Mouse (Mus musculus) hematopoietic stem cell, adult 5-6 weeks (primary cell): Measurements from ENCODE around the gene Azgp1. TPM values are rescaled to one million over a fixed set of nuclear protein-coding genes. Genes with fewer than 3 reads are reported as not detected.
"Not testable (repeated sequence)": the region's sequence is repeated elsewhere in the genome, so short reads cannot be mapped to it uniquely, and the experiment has no call there.

Experiments
- ATAC-seq, 2 experiments: fragments of 125-278 bp in 1 of 2; replicated peaks in 1 of 2; 2 replicates each; pipeline ENCODE4 v1.8.0; 2016 to 2017; ENCODE audit warnings: inconsistent platforms in 2 of 2, mild to moderate bottlenecking in 2 of 2, moderate number of reproducible peaks in 2 of 2, low read depth in 1 of 2, moderate TSS enrichment in 1 of 2; ENCODE audit not compliant: low FRiP score in 2 of 2, poor library complexity in 2 of 2, severe bottlenecking in 2 of 2, insufficient read depth in 1 of 2, low TSS enrichment in 1 of 2
- total RNA-seq: library from RNA; stranded (forward); fragments of 172-1452, 232-1000 nt; gene quantifications from 2 replicates; pipeline ENCODE4 v1.2.3, GENCODE M21; 2017

Gene Azgp1
- total RNA-seq = not detected in 2 replicates

GRCm38 (mm10) chr5:137981300-137981699 is at the start of gene Azgp1:
TSS of gene Azgp1 (plus strand) at chr5:137981520.
- ATAC-seq = no peak; a peak in 1 of 4 replicates

GRCm38 (mm10) chr5:137933934-137934333 is 47.4 kb upstream of the Azgp1 start:
- not testable (repeated sequence) for ATAC-seq

DNA sequence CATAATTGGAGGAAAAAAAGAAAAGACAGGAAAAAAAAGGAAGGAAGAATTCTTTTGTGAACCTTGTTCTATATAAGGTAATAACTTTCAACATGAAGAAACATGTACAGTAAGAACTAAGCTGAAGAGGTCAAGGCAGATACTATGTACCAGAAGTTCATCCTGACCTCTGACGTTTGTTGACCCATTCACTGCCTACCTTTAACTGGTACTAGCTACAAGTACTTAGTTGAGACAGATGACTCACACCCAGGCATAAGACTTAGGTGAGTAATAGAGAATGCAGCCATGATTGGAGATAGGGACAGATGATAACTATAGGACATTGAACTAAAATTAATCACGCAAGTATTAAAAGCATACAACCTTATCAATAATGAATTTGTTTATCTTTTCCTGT is 44.8 kb upstream of the Azgp1 start:
- ATAC-seq = no peak

- no peak for ATAC-seq
These were observed 44.1 kb upstream of the Azgp1 start for GRCm38 (mm10) chr5:137937238-137937637.

GRCm38 (mm10) chr5:137940948-137941347 is 40.4 kb upstream of the Azgp1 start:
- ATAC-seq = no peak

- ATAC-seq = no peak
These were observed 38.2 kb upstream of the Azgp1 start for GRCm38 (mm10) chr5:137943133-137943532.

- no peak for ATAC-seq
These were observed 34.0 kb upstream of the Azgp1 start for GRCm38 (mm10) chr5:137947303-137947702.

GRCm38 (mm10) chr5:137951218-137951617 is 30.1 kb upstream of the Azgp1 start:
- no peak for ATAC-seq

DNA sequence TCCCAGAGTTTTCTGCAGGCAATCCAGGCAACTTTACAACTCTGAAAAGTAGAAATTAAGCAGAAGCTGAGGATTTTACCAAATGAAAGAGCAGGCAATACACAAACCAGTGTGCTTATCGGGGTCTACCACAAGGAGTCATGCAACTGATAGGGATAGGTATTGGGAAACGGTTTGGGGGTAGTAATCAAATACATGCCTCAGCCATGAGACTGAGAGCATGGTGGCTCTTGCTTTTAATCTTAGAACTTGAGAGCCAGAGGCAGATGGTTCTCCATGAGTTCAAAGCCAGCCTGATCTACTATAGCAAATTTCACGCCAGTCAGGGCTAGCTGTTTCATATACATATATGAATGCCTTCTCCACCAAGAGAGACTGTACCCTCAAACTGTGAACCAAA is 24.9 kb upstream of the Azgp1 start:
- no peak for ATAC-seq

DNA sequence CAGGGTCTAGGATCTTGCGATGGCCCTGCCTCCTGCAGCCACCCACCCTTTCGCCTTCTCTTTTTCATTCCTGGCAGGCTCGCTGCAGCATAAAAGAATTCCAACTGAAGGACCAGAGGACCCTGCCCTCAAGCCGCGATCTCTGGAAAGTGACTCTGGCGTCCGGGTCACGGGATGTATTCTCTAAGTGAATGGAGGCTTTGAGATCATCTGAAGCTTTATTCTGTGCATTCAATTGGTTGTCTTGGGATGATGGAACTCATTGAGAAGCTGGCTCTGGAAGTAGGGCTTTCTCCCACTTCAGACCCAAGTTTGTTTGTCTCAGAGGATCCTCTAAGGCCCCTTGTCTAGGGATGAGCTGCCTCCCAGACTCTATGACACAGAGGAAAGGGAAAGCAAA is 18.4 kb upstream of the Azgp1 start, which contains the start of gene Gjc3:
TSS of gene Gjc3 (minus strand) at position 154 of the 400 bp plus-strand sequence.
- ATAC-seq = no peak

DNA sequence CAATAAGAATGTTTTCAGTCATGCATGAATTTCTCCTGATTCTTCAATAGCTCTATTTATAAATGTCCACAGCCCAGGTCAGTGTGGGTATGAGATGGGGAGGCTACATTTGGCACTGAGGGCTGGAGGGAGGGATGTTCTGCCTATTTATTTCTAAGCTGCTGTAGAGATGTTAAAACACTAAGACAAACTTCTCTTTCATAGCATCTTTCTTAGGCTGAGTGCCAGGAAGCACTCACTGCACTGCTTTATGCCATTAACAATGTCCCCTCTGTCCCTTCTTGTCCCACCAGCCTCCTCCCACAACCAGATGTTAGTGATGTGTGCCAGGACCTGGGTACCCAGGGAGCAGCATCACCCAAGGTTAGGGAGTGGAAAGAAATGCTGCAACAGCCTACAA is 14.8 kb upstream of the Azgp1 start:
- no peak for ATAC-seq

DNA sequence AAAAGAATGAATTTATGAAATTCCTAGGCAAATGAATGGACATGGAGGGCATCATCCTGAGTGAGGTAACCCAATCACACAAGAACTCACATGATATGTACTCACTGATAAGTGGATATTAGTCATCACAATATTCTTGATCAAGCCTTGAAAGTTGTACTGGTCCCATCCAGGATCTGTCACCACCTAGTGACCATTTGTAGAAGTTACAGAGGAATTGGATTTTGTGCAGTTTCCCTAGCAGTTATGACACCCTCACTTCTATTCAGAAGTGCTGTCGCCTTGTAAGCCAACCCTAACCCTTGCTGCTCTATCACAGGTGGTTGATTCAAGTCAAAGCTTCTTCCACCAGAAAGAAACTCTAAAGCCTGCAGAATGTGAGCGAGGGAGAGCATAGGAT is 8.2 kb upstream of the Azgp1 start:
- ATAC-seq = no peak

- peak in 1 of 2 experiments; percentile 53; a peak in 1 of 4 replicates for ATAC-seq
These were observed 7.6 kb upstream of the Azgp1 start for GRCm38 (mm10) chr5:137973738-137974137.

- no peak for ATAC-seq
These were observed 6.6 kb upstream of the Azgp1 start for GRCm38 (mm10) chr5:137974724-137975123.

DNA sequence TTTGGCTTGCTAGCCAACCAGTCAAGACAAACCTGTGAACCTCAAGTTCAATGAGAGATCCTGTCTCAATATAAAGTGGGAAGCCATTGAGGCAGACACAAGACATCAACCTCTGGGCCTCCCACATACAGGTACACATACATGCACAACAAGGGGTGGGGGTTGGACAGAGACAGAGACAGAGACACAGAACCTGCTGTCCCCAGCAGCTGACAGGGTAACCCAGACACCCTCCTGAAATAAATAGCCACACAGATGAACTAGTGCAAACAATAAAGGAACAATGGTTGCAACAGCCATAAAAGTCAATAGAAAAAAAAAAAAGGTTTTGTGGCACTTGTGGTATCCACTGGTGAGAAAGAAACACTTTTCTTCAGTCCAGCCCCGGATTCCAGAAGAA is 5.9 kb upstream of the Azgp1 start:
- no peak for ATAC-seq

DNA sequence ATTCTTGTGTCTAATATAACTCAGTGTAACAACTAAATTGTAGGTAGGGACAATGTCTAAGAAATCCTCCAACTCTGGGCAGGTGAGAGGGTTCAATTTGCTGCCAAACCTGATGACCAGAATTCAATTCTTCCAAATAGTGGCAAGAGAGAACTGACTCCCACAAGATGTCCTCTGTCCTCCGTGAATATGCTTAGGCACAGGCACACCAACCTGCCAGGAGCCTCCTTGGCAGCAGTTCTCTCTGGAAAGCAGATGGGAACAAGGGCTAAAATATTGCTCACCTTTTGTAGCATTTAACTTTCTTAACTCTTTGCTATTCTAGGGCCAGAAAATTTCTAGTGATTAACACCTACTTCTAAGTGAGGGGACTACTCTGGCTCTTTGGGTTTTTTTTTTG is 4.0 kb upstream of the Azgp1 start:
- ATAC-seq = no peak

DNA sequence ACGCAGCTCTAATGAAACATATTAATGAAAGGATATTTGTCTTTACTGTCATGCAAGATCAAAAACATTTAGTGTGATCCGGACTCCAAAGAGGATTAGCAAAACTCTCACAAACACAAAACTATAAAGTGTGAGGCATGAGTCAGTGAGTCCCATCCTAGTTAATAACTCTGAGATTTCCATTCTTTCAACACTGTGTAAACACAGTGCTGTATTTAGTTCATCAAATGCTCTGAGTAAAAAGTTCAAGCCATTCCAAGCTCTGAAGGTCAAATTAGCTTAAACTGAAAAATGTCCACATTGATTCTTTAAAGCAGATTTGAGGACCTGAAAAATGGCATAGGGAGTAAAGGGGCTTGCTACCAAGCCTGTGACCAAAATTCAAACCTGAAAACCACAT is 2.2 kb upstream of the Azgp1 start:
- ATAC-seq = no peak

DNA sequence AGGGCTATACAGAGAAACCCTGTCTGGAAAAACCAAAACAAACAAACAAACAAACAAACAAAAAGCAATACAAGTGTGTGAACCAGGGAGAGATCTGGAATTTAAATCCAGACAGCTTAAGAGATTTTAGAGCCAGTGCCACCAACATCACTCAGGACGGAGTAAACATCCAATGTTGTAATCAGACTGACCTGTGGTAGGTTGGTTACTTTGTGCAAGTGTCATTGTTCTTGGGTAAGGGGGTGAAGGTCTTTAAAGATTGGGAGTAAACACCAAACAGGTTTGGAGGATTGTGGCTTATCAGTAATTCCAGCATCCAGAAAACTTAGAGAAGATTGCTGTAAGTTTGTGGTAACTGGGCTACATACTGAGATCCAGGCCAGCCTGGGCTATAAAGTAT is 5.0 kb downstream of the Azgp1 start:
- ATAC-seq = no peak

- ATAC-seq = no peak
These were observed 28.1 kb downstream of the Azgp1 start for GRCm38 (mm10) chr5:138009437-138009836.

DNA sequence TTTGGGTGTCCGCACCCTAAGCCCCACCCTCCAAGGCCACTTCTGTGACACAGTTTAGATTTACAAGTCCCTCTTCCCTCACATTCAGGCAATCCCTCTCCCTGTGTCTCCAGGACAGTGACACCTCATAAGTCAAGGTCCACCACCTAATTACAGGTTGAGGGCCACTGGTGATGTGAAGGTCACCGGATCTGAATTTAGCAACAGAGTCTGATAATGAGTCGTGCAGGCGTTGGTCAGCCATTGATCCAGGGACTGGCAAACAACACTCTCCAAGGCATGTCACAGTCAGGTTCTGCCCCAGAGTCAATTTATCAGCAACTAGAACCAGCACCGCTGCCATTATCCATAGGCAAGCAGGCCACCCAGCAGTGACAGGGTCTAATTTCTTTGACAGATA is 31.1 kb downstream of the Azgp1 start:
- no peak for ATAC-seq
